Mouse (Mus musculus): ENCODE measurements around the gene Tmprss9.

- TF ChIP-seq TAL1 (IDR thresholded peaks at IDR 0.05; ENCODE audit: low read length) (no peak), GATA1 (IDR thresholded peaks at IDR 0.05; ENCODE audit: low read length) (no peak)
Observed at GRCm38 (mm10) chr10:80862305-80862704, 9.3 kb upstream of the Tmprss9 start.

Measured in erythroblast, embryonic 14.5 days (primary cell).